15 mouse cellular contexts compared by ENCODE assay signal in genomic region chr19:41445723-41446122, GRCm38 (mm10). TPM values are rescaled to one million over a fixed set of nuclear protein-coding genes. Genes with fewer than 3 reads are reported as not detected.
DNase-seq lines count a peak whose midpoint lies in the region; ATAC-seq and TF ChIP-seq lines count a peak whose summit lies in the region.
"Had no signal": no experiment of that assay in that cellular context is flagged by ENCODE, and none has a peak within 500 bp of the region (broad histone marks: within the 10 kb centered on the region; RNA-seq: fewer than 3 reads in every experiment).

No protein-coding gene starts in this region.

- H3K4me2 ChIP-seq in liver, postnatal 0 days (ENCODE audit: low read depth, low read length), result peak overlapping the region; percentile 11
- no peak overlapping the region for H3K4me2 ChIP-seq in stomach, postnatal 0 days (replicated peaks; ENCODE audit: low read depth)
- H3K4me2 ChIP-seq: forebrain, embryonic 13.5 days; heart, embryonic 15.5 days; lung, embryonic 14.5 days had no signal

- peak; percentile 17 to 35 for DNase-seq in lung, adult 18-20 months
- no peak for DNase-seq in lung, postnatal 14 days
- no peak for DNase-seq in liver, postnatal 0 days
- DNase-seq in stomach, postnatal 0 days (ENCODE audit: low spot score), result peak; percentile 54
- DNase-seq in frontal cortex, postnatal 36 days (ENCODE audit: low spot score in 2 of 2), result no peak
- DNase-seq in adipocyte (ENCODE audit: low spot score), result no peak
- no peak for DNase-seq in kidney, postnatal 36 days
- DNase-seq: adrenal gland, postnatal 14 days; cerebellum, adult 2 months; gastrocnemius, postnatal 10 days; lung, embryonic 14.5 days had no signal

- 18% methylated on average over 5 of the region's 5 CpGs for WGBS in liver, postnatal 0 days (ENCODE audit: insufficient replicate concordance)
- WGBS in stomach, postnatal 0 days, result 29% methylated on average over 5 of the region's 5 CpGs

- H3K4me3 ChIP-seq in liver, postnatal 0 days (ENCODE audit: low read depth, low read length), result no peak overlapping the region
- no peak overlapping the region for H3K4me3 ChIP-seq in stomach, postnatal 0 days (ENCODE audit: low read depth, low read length)
- H3K4me3 ChIP-seq: forebrain, embryonic 13.5 days; heart, embryonic 15.5 days had no signal

- no peak for TF ChIP-seq CTCF in liver, postnatal 0 days (IDR thresholded peaks at IDR 0.05; ENCODE audit: low read depth)
- TF ChIP-seq CTCF in stomach, postnatal 0 days (IDR thresholded peaks at IDR 0.05; ENCODE audit: low read depth), result no peak

- no peaks in the 10 kb centered on the region for H3K9me3 ChIP-seq in liver, postnatal 0 days (ENCODE audit: low read length)
- H3K9me3 ChIP-seq in stomach, postnatal 0 days (ENCODE audit: control insufficient read depth, low read length), result no peaks in the 10 kb centered on the region
- H3K9me3 ChIP-seq: forebrain, embryonic 13.5 days; heart, embryonic 15.5 days had no signal

- peak; percentile 75 for ATAC-seq in common myeloid progenitor, adult 5-6 weeks (replicated peaks; ENCODE audit: low read depth, poor library complexity, severe bottlenecking)
- ATAC-seq in liver, postnatal 0 days, result peak; percentile 36
- ATAC-seq in stomach, postnatal 0 days (ENCODE audit: low FRiP score, low TSS enrichment), result peak; percentile 65
- ATAC-seq: forebrain, embryonic 13.5 days; hindbrain, embryonic 16.5 days had no signal

- TF ChIP-seq EP300 in liver, postnatal 0 days (IDR thresholded peaks at IDR 0.05; ENCODE audit: low read depth), result no peak
- TF ChIP-seq EP300 in stomach, postnatal 0 days (optimal IDR thresholded peaks at IDR 0.05), result no peak

- H3K27me3 ChIP-seq in liver, postnatal 0 days (ENCODE audit: insufficient read depth, low read length), result no peaks in the 10 kb centered on the region
- H3K27me3 ChIP-seq in stomach, postnatal 0 days (ENCODE audit: control insufficient read depth, insufficient read depth, low read length), result no peaks in the 10 kb centered on the region

- H3K9ac ChIP-seq in liver, postnatal 0 days (replicated peaks), result no peak overlapping the region
- no peak overlapping the region for H3K9ac ChIP-seq in stomach, postnatal 0 days (ENCODE audit: low read length)
- H3K9ac ChIP-seq: forebrain, embryonic 13.5 days; heart, embryonic 15.5 days; lung, embryonic 14.5 days had no signal

- peak overlapping the region; percentile 69 for H3K27ac ChIP-seq in liver, postnatal 0 days (ENCODE audit: low read depth)
- 0 out of 2 replicates have a peak overlapping the region, but pooled peaks have one; percentile 1 for H3K27ac ChIP-seq in stomach, postnatal 0 days (replicated peaks)
- H3K27ac ChIP-seq: forebrain, embryonic 13.5 days; heart, embryonic 15.5 days had no signal

- no peaks in the 10 kb centered on the region for H3K36me3 ChIP-seq in liver, postnatal 0 days (replicated peaks; ENCODE audit: insufficient read depth, low read length)
- H3K36me3 ChIP-seq in stomach, postnatal 0 days (ENCODE audit: control insufficient read depth, insufficient read depth, low read length), result no peaks in the 10 kb centered on the region
- H3K36me3 ChIP-seq: heart, embryonic 15.5 days had no signal

- peaks cover 26% of the 10 kb centered on the region for H3K4me1 ChIP-seq in liver, postnatal 0 days (ENCODE audit: insufficient read depth)
- no peaks in the 10 kb centered on the region for H3K4me1 ChIP-seq in stomach, postnatal 0 days (replicated peaks; ENCODE audit: control insufficient read depth, insufficient read depth)

RNA-seq across cellular contexts. Expression of gene Lcor, which starts 36.7 kb away (rescaled TPM):
- 17.8 and 21.1 TPM in 2 replicates for total RNA-seq in common myeloid progenitor, adult 5-6 weeks (2017)
- 7.9 and 9.0 TPM in 2 replicates for polyA plus RNA-seq in liver, postnatal 0 days (2015; fragmentation: Nextera tagmentation; extraction: Ambion mirVana)
- polyA plus RNA-seq in stomach, postnatal 0 days (2015; fragmentation: Nextera tagmentation; extraction: Ambion mirVana), result 12.9 TPM in 2 replicates

Comparison
In these comparisons a context has a peak if more than half of its experiments do, and no peak if none do; other contexts are left out.
1. DNase-seq: peak in lung, adult 18-20 months (2 of 2) and stomach, postnatal 0 days (single experiment); none in lung, postnatal 14 days (single experiment), liver, postnatal 0 days (single experiment), frontal cortex, postnatal 36 days (0 of 2), adipocyte (single experiment) and kidney, postnatal 36 days (0 of 2).
2. Peak in every context shown above with its lines, with median percentiles within 50 percentile points of each other: ATAC-seq.